Mouse (Mus musculus): ENCODE measurements around the gene Arhgap10.

DNA sequence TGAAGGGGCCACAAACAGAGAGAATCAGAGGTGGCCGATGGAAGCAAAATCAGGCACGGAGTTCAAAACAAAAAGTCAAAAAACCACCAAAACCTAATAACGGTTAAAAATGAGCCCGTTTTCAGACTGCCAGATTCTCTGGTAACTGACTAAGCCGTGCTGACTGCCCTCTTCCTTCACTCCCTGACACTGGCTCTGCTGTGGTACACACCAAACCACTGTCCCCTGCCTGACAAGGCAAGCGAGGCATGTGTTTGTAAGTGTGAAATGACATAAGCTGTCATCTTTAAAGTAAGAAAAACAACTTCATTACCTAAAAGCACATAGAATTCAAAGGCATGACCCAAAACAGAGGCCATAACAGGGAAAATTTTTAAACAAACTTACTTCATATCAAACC lies 56.4 kb downstream of the Arhgap10 start:
- TF ChIP-seq CTCF (IDR thresholded peaks at IDR 0.05; ENCODE audit: control insufficient read depth, insufficient read depth, insufficient read length) (no peak), MAX (IDR thresholded peaks at IDR 0.05) (no peak)
